In genomic region chr16:21433543-21433942, GRCm38 (mm10) we compare ENCODE assay signal across 12 mouse cellular contexts. TPM values are rescaled to one million over a fixed set of nuclear protein-coding genes. Genes with fewer than 3 reads are reported as not detected.
A peak's percentile ranks its signal among the peaks of the same experiment; 100 is the strongest.
DNase-seq lines count a peak whose midpoint lies in the region; ATAC-seq and TF ChIP-seq lines count a peak whose summit lies in the region.
"Had no signal": no experiment of that assay in that cellular context is flagged by ENCODE, and none has a peak within 500 bp of the region (broad histone marks: within the 10 kb centered on the region; RNA-seq: fewer than 3 reads in every experiment).

No protein-coding gene starts in this region.

- H3K36me3 ChIP-seq in liver, adult 2 months (ENCODE audit: control insufficient read depth, insufficient read depth, low read length), result peaks cover 4% of the 10 kb centered on the region
- H3K36me3 ChIP-seq in liver, embryonic 11.5 days (ENCODE audit: control insufficient read depth, insufficient read depth, low read length), result 0 out of 2 replicates have a peak, but pooled peaks cover 6% of the 10 kb centered on the region

- H3K27ac ChIP-seq in liver, adult 2 months (replicated peaks; ENCODE audit: insufficient read depth, low read depth, low read length), result no peak overlapping the region
- H3K27ac ChIP-seq in liver, embryonic 11.5 days (ENCODE audit: low read depth, low read length), result no peak overlapping the region
- H3K27ac ChIP-seq in cortical plate, adult 2 months (ENCODE audit: insufficient read depth, low read length), result no peak overlapping the region
- H3K27ac ChIP-seq: hindbrain, embryonic 15.5 days; neural tube, embryonic 13.5 days had no signal

- no peak overlapping the region for H3K4me2 ChIP-seq in liver, embryonic 11.5 days
- H3K4me2 ChIP-seq: hindbrain, embryonic 15.5 days; neural tube, embryonic 13.5 days had no signal

- intact Hi-C loops in left cerebral cortex, postnatal 36 days (cut with DNase I), result no loop called here

- DNase-seq in adrenal gland, postnatal 14 days, result peak; percentile 36
- DNase-seq in adrenal gland, adult 8-10 months, result no peak
- DNase-seq in liver, adult 2 months (ENCODE audit: extremely low read depth, low read depth, low spot score), result no peak
- DNase-seq in liver, embryonic 11.5 days (ENCODE audit: low spot score), result no peak
- peak; percentile 55 for DNase-seq in CD4-positive, CD25-positive, alpha-beta regulatory T cell, adult 2 months (ENCODE audit: low read depth, low spot score)
- DNase-seq in right cerebral cortex, adult 2 months (ENCODE audit: low spot score in 2 of 2), result no peak
- no peak for DNase-seq in left cerebral cortex, postnatal 36 days (ENCODE audit: low spot score in 2 of 2)
- DNase-seq: cerebellum, adult 11 months; thymus, adult 18-20 months had no signal

- peaks cover 3% of the 10 kb centered on the region; the same call in 1 of the 2 replicates for H3K9me3 ChIP-seq in liver, embryonic 11.5 days (ENCODE audit: control insufficient read depth, low read length)
- H3K9me3 ChIP-seq: hindbrain, embryonic 15.5 days had no signal

- no peak for TF ChIP-seq POLR2A in liver, adult 2 months (IDR thresholded peaks at IDR 0.05; ENCODE audit: extremely low read depth, insufficient read depth, low read length)
- no peak for TF ChIP-seq POLR2A in cortical plate, adult 2 months (IDR thresholded peaks at IDR 0.05; ENCODE audit: extremely low read depth, insufficient read depth, low read length)

- 0 out of 2 replicates have a peak, but pooled peaks have one; percentile 3 for TF ChIP-seq CTCF in liver, adult 2 months (IDR thresholded peaks at IDR 0.05; ENCODE audit: low read depth, low read length)
- TF ChIP-seq CTCF in cortical plate, adult 2 months (IDR thresholded peaks at IDR 0.05; ENCODE audit: extremely low read depth, insufficient read depth, low read length), result peak; percentile 11; the same call in 1 of the 2 replicates

- H3K79me2 ChIP-seq in liver, adult 2 months (ENCODE audit: control insufficient read depth, insufficient read depth, low read length), result no peaks in the 10 kb centered on the region

- no peak for ATAC-seq in liver, embryonic 11.5 days (replicated peaks; ENCODE audit: low FRiP score)

- WGBS in liver, adult 2 months, result 64% methylated on average over 3 of the region's 3 CpGs
- 40% methylated on average over 3 of the region's 3 CpGs for WGBS in liver, embryonic 11.5 days

- H3K4me1 ChIP-seq in liver, adult 2 months (ENCODE audit: control insufficient read depth, insufficient read depth, low read length), result no peaks in the 10 kb centered on the region
- no peaks in the 10 kb centered on the region for H3K4me1 ChIP-seq in liver, embryonic 11.5 days (replicated peaks; ENCODE audit: control insufficient read depth, insufficient read depth, low read length)
- H3K4me1 ChIP-seq in cortical plate, adult 2 months (ENCODE audit: control insufficient read depth, insufficient read depth, low read length), result peaks cover 1% of the 10 kb centered on the region; the same call in 1 of the 2 replicates
- H3K4me1 ChIP-seq: hindbrain, embryonic 15.5 days; neural tube, embryonic 13.5 days had no signal

- no peaks in the 10 kb centered on the region for H3K27me3 ChIP-seq in liver, adult 2 months (ENCODE audit: control insufficient read depth, insufficient read depth, low read length)
- H3K27me3 ChIP-seq in liver, embryonic 11.5 days (replicated peaks; ENCODE audit: control insufficient read depth, insufficient read depth, low read length), result no peaks in the 10 kb centered on the region
- H3K27me3 ChIP-seq: hindbrain, embryonic 15.5 days; neural tube, embryonic 13.5 days had no signal

- no peak overlapping the region for H3K4me3 ChIP-seq in liver, adult 2 months (ENCODE audit: insufficient read depth, low read depth, low read length)
- no peak overlapping the region for H3K4me3 ChIP-seq in liver, embryonic 11.5 days (ENCODE audit: low read depth, low read length)
- no peak overlapping the region for H3K4me3 ChIP-seq in cortical plate, adult 2 months (ENCODE audit: insufficient read depth, low read length)
- H3K4me3 ChIP-seq: hindbrain, embryonic 15.5 days; neural tube, embryonic 13.5 days had no signal

- H3K9ac ChIP-seq in liver, adult 2 months (ENCODE audit: low read depth, low read length), result no peak overlapping the region
- no peak overlapping the region for H3K9ac ChIP-seq in liver, embryonic 11.5 days (ENCODE audit: low read depth, low read length)
- H3K9ac ChIP-seq: hindbrain, embryonic 15.5 days; neural tube, embryonic 13.5 days had no signal

RNA-seq across cellular contexts. Expression of gene Vps8, which starts 10.6 kb away (rescaled TPM):
- total RNA-seq in adrenal gland, postnatal 14 days (2021), result 16.4 and 22.6 TPM in 2 replicates
- 10 to 100 TPM; 19.5 to 29.1 (median 23.9) TPM for total RNA-seq in adrenal gland, adult 8-10 months (2022)
- 6.4 and 6.8 TPM in 2 replicates for total RNA-seq in liver, adult 2 months (2014; rRNA removed)
- polyA plus RNA-seq in liver, adult 2 months (2012; rRNA removed), result 5.2 and 5.4 TPM in 2 replicates
- polyA plus RNA-seq in liver, embryonic 11.5 days (2014; fragmentation: Nextera tagmentation; extraction: Ambion mirVana), result 13.0 and 15.9 TPM in 2 replicates
- polyA plus RNA-seq in cortical plate, adult 2 months (2012; rRNA removed), result 35.1 and 35.8 TPM in 2 replicates
- 10 to 100 TPM; 52.6 to 55.0 TPM for total RNA-seq in left cerebral cortex, postnatal 36 days (2021)

Comparison
In these comparisons a context has a peak if more than half of its experiments do, and no peak if none do; other contexts are left out.
1. DNase-seq: peak in adrenal gland, postnatal 14 days (single experiment) and CD4-positive, CD25-positive, alpha-beta regulatory T cell, adult 2 months (single experiment); none in adrenal gland, adult 8-10 months (single experiment), liver, adult 2 months (single experiment), liver, embryonic 11.5 days (single experiment), right cerebral cortex, adult 2 months (0 of 2) and left cerebral cortex, postnatal 36 days (0 of 2).